Mouse (Mus musculus) left cerebral cortex, adult 6 months (tissue): Measurements from ENCODE around the gene Gm20835. TPM values are rescaled to one million over a fixed set of nuclear protein-coding genes. Genes with fewer than 3 reads are reported as not detected.

ENCODE experiments used
- long read RNA-seq, 2 experiments: library from polyadenylated mRNA; unstranded; transcript quantifications; one replicate each; pipeline ENCODE4 v2.0.0; 2019 to 2020
- polyA plus RNA-seq: library from polyadenylated mRNA; unstranded; fragments of <200 nt; fragmentation: Nextera tagmentation; gene quantifications from 2 replicates; pipeline ENCODE4 v1.2.3, GENCODE M21; 2021

Gm20835 gene
- polyA plus RNA-seq = not detected in 2 replicates
- long read RNA-seq, experiment 1 = 0 reads
- long read RNA-seq, experiment 2 = 0 reads

DNA sequence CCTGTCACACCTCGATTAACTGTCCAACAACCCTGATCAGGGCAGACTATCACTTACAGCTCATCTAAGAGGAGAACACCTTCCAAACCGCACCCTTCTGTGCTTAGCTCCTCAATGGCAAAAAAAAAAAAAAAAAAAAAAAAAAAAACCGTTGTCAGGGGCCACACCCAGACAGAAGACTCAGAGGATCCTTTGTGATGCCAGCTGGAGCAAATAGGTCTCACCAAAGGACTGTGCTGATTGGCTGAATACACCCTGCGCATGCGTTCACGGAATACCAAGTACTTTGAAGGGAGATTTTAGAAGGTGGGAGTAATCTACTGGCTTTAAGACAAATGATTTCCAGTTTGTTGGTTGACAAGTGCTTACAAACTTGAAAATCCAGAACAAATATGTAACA is at the start of gene Gm20835:
Gene Gm20835 (minus strand): TSS at position 101 of the 400 bp plus-strand sequence.

